Mouse (Mus musculus) adrenal gland, adult 2 months (tissue): Measurements from ENCODE around the gene Pdxk. TPM values are rescaled to one million over a fixed set of nuclear protein-coding genes. Genes with fewer than 3 reads are reported as not detected.
"Not testable (repeated sequence)": the region's sequence is repeated elsewhere in the genome, so short reads cannot be mapped to it uniquely, and the experiment has no call there.

Source experiments
- DNase-seq: peaks from one replicate; pipeline ENCODE4 v3.0.0; 2021
- polyA plus RNA-seq: library from polyadenylated mRNA; depleted of rRNA; stranded (reverse); fragments of >200 nt; gene quantifications from 2 replicates; pipeline ENCODE4 v1.2.3, GENCODE M21; 2012
- total RNA-seq, 2 experiments: library from RNA; stranded (reverse); gene quantifications; 2 replicates each; pipeline ENCODE4 v1.2.3; 2021

The Pdxk gene
- total and polyA plus RNA-seq, 3 experiments, result 21.3 to 31.2 (median 21.7) TPM

DNA sequence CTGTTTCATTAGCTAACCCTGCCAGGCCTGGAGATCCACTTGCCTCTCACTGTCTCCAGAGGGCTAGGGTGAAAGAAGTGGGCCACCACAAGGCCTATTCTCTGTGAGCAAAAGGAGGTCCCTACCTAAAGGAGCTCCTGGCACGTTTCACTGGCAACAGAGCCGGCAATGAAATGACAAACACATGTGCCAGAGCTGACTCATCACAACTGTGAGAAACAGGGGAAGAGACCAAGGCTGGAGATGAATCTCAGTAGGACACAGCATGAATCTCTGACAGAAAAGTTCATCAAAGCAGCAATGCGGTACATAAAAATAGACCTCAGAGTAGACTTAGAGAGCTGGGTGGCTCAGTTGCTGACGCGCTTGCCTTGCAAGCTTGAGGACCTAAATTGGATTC lies 46.9 kb downstream of the Pdxk start:
- peak; percentile 86 for DNase-seq

DNA sequence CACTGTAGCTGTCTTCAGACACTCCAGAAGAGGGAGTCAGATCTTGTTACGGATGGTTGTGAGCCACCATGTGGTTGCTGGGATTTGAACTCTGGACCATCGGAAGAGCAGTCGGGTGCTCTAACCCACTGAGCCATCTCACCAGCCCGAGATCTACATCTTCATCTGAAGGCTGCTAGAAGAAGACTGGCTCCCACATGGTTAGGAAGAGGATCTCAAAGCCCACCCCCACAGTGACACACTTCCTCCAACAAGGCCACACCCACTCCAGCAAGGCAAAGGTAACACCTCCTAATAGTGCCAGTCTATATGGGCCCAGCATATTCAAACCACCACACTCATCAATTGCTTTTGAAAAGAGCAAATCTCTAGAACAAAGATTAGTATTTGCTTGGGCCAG lies 49.8 kb downstream of the Pdxk start:
- not testable (repeated sequence) for DNase-seq

GRCm38 (mm10) chr10:78413152-78413520 lies 51.6 kb downstream of the Pdxk start:
- DNase-seq, result no peak

GRCm38 (mm10) chr10:78412319-78413151 lies 52.2 kb downstream of the Pdxk start, which contains the start of gene Rrp1:
Gene Rrp1 (minus strand): TSS chr10:78413043.
- DNase-seq, result peak; percentile 94

- DNase-seq, result no peak
These were observed 52.9 kb downstream of the Pdxk start for GRCm38 (mm10) chr10:78411851-78412250.

DNA sequence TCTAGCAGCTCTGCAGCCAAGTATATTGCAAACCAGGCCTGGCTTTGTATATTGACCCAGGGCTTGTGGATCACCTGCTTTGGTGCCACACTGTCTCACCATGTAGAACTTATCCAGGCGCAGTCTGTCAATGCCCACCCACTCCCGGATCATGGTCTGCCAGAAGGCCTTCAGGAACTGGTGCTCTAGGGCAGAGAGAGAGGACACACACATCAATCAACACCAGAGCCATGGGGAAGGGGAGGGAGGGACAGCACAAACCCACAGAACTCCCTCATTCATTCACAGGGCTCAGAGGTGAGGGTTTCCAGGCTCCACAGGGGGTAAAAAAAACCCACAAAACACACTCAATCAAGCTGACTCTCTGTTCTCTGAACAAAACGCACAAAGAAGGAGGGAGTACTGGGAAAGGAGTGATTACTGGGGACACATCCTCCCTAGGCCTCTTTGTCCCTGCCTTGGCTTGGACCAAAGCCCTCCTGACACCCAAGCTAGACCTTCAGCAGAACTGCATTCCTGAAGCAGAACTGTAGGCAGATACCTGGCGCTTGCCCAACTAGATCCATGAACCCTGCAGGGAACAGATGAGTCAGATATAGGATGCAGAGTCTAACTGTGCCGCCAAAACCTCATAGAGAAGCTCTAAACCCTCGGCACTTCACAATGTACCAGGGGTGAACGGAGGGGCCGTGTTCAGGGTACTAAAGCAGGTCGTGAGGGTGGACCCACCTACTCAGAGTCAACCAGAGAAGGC lies 55.6 kb downstream of the Pdxk start:
- peak; percentile 73 for DNase-seq

DNA sequence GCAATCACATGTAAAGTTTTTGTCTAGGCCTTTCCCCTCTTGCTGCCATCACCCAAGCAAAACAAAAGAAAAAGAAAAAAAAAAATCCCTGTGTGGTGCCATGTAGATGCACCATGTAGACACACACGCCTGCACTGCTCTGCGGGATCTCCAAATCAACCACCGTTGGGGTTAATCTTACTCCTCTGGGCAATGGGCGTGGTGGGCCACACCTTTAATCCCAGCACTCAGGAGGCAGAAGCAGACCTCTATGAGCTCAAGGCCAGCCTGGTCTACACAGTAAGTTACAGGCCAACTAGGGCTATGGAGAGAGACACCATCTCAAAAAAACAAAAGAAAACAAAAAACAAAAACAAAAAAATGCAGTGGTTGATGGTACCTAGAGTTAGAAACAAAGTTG lies 57.6 kb downstream of the Pdxk start:
- DNase-seq, result no peak

- no peak for DNase-seq
These were observed 58.6 kb downstream of the Pdxk start for GRCm38 (mm10) chr10:78406152-78406551.

DNA sequence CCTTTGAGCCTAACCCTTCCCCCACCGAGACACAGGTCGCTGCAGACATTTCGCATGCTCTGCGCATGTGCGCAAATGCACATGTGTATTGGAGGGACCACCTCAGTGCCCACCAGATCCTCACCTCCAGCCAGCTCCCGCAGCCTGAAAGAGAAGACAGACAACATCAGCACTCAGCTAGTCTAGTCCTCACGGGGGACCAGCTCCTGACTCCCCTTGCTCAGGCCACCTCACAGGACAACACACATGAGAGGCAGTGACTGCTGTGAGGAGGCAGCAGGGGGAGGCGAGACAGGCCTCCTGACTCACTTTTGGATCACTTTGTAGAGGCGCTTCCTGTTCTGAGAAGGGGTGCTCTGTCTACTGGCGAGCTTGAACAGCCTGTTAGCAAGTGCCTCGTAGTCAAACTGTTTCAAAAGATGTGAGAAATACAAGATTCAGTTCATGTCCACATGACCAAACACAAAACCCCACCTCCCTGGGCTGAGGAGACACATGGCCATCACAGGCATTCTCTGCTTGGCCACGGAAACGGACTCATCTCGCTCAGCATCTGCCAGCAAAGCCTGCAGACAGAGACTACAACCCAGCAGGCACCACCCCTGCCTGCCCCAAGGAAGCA lies 62.4 kb downstream of the Pdxk start:
- no peak for DNase-seq

DNA sequence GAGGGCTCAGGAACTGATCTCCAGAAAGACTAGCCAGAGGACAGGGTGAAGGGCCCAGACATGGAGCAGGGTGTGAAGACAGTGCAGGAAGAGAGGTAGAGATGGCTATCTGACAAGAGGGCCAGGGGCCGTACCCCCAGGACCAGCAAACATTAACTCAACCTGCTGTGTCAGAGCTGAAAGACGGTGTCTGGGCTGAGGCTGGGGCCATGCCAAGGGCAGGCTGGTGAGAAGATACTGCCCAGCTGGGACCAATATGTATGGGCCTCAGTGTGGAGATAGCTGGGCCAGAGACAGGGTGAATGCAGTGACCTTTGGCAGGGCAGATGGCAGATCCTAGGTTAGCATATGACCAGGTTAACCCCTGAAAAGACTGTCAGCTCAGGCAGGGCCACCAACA lies 63.6 kb downstream of the Pdxk start:
- no peak for DNase-seq

- peak; percentile 74 for DNase-seq
These were observed 65.6 kb downstream of the Pdxk start for GRCm38 (mm10) chr10:78399090-78399657.

DNA sequence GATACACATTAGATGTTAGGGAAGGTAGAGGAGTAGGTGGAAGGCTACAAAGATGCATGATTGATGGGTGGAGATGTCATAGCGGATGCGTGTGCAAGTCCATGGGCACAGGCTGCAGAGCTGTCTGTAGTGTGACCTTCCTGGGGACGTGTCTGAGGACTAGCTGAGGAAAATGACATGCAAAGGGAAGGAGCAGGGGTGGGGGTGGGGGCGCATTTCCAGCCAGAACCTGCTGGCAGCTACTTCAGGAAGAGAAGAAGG lies 68.2 kb downstream of the Pdxk start:
- DNase-seq, result no peak

DNA sequence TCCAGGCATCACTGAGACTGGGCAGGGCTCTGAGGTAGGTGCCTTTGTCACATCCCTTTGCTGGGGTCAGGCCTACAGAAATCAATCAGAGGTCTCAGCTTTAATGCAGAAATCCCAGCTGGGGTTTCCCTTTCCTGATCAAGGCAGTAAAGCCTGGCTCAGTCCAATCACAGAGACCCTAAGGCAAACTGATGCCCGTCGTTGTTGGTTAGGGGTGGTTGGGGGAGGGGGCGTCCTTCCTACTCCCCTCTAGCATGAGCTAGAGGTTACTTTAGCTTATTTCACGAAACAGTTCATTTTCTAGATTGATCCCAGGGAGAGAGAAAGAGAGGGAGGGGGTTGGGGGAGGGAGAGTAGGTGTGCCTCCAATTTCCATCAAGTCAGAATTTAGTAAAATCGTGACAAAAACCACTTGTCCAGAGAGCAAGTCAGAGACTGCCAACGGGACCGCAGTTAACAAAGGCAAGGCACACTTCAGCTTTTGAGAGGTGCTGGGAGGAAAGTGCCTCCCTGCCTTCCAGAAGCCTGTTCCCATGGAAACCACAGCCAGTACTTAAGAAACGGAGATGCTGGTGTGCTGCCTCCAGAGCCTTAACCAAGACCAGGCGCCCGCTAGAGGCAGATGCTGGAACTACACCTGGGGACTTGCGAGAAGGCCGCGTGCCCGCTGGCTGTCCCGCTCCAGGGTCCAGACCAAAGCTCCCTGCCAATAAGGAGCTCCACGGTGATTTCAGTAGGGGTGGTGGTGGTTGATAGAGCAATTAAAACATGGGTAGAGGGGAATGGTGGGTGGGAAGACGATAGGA lies 68.8 kb downstream of the Pdxk start:
- DNase-seq, result peak; percentile 90

GRCm38 (mm10) chr10:78395377-78395776 lies 69.4 kb downstream of the Pdxk start:
- DNase-seq, result no peak

- peak; percentile 85 for DNase-seq
These were observed 72.7 kb downstream of the Pdxk start for GRCm38 (mm10) chr10:78392072-78392471.

GRCm38 (mm10) chr10:78390982-78391470 lies 73.7 kb downstream of the Pdxk start:
- DNase-seq, result no peak

- DNase-seq, result no peak
These were observed 76.4 kb downstream of the Pdxk start for GRCm38 (mm10) chr10:78388216-78388980.
